16 mouse cellular contexts compared by ENCODE assay signal in genomic region chr7:121378942-121379341, GRCm38 (mm10). TPM values are rescaled to one million over a fixed set of nuclear protein-coding genes. Genes with fewer than 3 reads are reported as not detected.
"Had no signal": no experiment of that assay in that cellular context is flagged by ENCODE, and none has a peak within 500 bp of the region (broad histone marks: within the 10 kb centered on the region; RNA-seq: fewer than 3 reads in every experiment).

No protein-coding gene starts in this region.

- ATAC-seq: liver, postnatal 0 days; midbrain, embryonic 16.5 days had no signal

- H3K4me2 ChIP-seq: limb, embryonic 12.5 days; liver, embryonic 13.5 days; lung, embryonic 15.5 days; midbrain, embryonic 12.5 days had no signal

- H3K27ac ChIP-seq: limb, embryonic 12.5 days; liver, embryonic 13.5 days; lung, embryonic 15.5 days; macrophage; midbrain, embryonic 12.5 days had no signal

- DNase-seq: kidney, postnatal 10 days; kidney, postnatal 4 days; liver; liver, embryonic 13.5 days; liver, postnatal 0 days; lung, postnatal 14 days; right cerebral cortex, adult 18-20 months; right cerebral cortex, postnatal 25 days; thymus, adult 2 months; thymus, postnatal 25 days had no signal

- H3K27me3 ChIP-seq: limb, embryonic 12.5 days; liver, embryonic 13.5 days; lung, embryonic 15.5 days; megakaryocyte, embryonic 14.5 days; midbrain, embryonic 12.5 days had no signal

- H3K4me3 ChIP-seq: limb, embryonic 12.5 days; liver, embryonic 13.5 days; lung, embryonic 15.5 days; megakaryocyte, embryonic 14.5 days; midbrain, embryonic 12.5 days had no signal

- H3K9me3 ChIP-seq: limb, embryonic 12.5 days; liver, embryonic 13.5 days; lung, embryonic 15.5 days; megakaryocyte, embryonic 14.5 days; midbrain, embryonic 12.5 days had no signal

- H3K4me1 ChIP-seq: limb, embryonic 12.5 days; liver, embryonic 13.5 days; lung, embryonic 15.5 days; megakaryocyte, embryonic 14.5 days; midbrain, embryonic 12.5 days had no signal

- H3K9ac ChIP-seq: limb, embryonic 12.5 days; liver, embryonic 13.5 days; liver, postnatal 0 days; lung, embryonic 15.5 days; midbrain, embryonic 12.5 days had no signal

- H3K36me3 ChIP-seq: limb, embryonic 12.5 days; liver, embryonic 13.5 days; lung, embryonic 15.5 days; midbrain, embryonic 12.5 days had no signal

RNA-seq across cellular contexts. Expression of gene Hs3st2, which starts 12.7 kb away (rescaled TPM):
- polyA plus RNA-seq: liver, postnatal 0 days; macrophage had no signal
